Mouse (Mus musculus): Measurements from ENCODE around the gene Tnrc6c.
"Not testable (repeated sequence)": the region's sequence is repeated elsewhere in the genome, so short reads cannot be mapped to it uniquely, and the experiment has no call there.

Tnrc6c gene

DNA sequence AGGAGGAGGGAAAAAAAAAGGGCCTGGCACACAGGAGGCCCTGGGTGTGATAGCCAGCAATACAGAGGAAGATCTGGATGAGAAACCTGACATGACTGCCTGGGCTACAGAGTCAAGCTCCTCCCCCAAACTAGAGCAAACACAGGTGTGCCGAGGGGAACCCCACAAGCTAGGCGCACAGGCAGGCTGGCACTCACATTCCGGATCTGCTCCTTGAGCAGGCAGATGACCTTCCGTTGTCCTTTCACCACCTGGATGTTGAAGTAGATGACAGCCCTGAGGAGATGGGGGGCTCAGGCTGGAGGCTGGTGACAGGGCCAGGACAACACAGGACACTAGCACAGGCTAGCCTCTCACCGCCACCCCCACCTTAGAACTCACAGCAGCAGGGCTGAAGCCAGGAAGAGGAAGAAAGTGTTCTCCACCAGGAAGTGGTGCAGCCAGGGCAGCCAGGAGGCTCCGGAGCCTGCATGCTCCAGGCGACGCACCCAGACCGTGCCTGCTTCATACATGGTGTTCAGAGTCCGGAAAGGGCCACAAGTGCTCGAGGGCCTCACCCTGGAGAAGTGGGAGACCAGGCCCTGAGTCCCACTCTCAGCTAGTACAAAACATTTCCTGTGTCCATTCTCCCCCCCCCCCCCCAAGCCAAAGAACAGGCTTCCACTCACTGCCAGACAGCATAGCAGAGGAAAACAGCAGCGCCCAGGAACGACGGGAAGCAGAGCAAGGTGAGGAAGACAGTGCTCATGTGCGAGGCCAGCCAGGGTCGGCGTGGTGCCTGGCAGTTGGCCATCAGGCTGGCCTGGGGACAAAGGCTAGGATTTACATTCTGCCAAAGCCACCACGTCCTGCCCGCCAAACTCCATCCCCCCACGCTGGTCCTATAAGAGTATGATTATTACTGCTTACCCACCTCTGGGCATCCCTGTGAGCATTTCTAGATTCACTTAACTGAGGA, 114.9 kb downstream of the Tnrc6c start:
- no peak for DNase-seq (ENCODE audit: low spot score in 2 of 2)

GRCm38 (mm10) chr11:117769683-117770047, 115.6 kb downstream of the Tnrc6c start:
- DNase-seq (ENCODE audit: low spot score in 2 of 2), result no peak

GRCm38 (mm10) chr11:117770407-117770806, 116.3 kb downstream of the Tnrc6c start:
- DNase-seq (ENCODE audit: low spot score in 2 of 2), result no peak

GRCm38 (mm10) chr11:117772352-117772751, 118.3 kb downstream of the Tnrc6c start:
- no peak for DNase-seq (ENCODE audit: low spot score in 2 of 2)

GRCm38 (mm10) chr11:117774925-117775324, 120.8 kb downstream of the Tnrc6c start:
- DNase-seq (ENCODE audit: low spot score in 2 of 2), result no peak

DNA sequence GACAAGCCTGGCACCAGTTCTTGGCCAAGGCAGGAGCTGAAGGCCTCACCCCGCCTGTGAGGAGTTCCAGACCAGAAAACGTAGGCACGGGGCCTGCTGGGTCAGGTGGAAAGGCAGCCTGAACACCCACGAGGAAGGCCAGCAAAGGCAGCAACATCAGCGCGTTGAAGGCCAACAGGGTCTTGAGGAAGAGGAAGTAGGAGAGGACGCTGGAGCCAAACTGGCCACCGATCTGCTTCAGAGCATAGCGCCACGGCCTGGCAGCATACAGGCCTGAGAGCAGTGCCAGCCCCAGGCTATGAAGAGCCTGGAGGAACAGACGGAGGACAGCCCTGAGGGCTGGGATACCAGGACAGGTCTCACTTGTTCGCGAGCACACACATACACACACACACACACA, 121.5 kb downstream of the Tnrc6c start:
- DNase-seq (ENCODE audit: low spot score in 2 of 2), result no peak

GRCm38 (mm10) chr11:117776085-117776792, 122.2 kb downstream of the Tnrc6c start:
- no peak for DNase-seq (ENCODE audit: low spot score in 2 of 2)

DNA sequence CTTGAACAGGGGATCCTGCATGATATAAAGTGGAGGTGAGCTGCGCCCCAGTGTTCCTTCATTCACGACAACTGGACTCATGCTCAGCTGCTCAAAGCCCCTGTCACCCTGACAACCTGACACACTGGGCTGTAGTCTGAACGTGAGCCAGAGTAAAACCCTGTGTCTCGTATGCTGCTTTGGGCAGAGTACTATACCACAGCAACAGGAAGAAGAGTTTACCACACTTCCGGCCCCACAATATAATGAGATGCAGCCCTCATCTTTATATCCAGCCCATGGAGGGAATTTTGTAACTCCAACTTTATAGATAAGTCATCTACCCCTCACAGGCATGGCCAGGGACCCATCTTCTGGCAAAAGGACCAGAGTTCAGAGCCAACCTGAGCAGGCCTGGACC, 123.0 kb downstream of the Tnrc6c start:
- no peak for DNase-seq (ENCODE audit: low spot score in 2 of 2)

GRCm38 (mm10) chr11:117778031-117778430, 123.9 kb downstream of the Tnrc6c start:
- no peak for DNase-seq (ENCODE audit: low spot score in 2 of 2)

DNA sequence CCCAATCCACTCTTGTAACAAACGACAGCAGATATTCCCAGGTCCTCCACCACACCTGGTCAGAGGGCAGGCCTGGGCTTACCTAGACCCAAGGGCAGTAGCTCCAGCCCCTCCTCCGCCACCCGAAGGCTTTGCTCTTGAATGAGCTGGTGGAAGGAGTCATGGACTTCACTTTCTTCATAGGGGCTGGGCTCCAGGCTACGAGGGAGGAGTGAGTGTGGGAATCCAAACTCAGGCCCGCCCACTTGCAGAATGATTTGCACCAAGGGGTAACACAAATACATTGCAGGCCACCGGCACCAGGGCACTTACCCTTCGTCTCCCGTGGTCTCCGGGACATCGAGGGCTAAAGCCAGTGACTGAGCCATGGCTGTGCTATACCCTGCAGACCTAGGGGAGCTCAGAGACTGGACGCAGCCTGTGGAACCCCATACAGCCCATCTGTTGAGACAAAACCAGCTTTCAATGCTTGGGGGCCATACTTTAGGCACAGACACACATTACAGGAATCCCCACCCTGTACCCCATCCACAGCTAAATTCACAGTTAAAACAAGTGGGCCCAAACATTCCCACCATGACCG, 124.9 kb downstream of the Tnrc6c start:
- DNase-seq (ENCODE audit: low spot score in 2 of 2), result no peak

- DNase-seq (ENCODE audit: low spot score in 2 of 2), result no peak
These were observed 125.5 kb downstream of the Tnrc6c start for GRCm38 (mm10) chr11:117779434-117780198.

DNA sequence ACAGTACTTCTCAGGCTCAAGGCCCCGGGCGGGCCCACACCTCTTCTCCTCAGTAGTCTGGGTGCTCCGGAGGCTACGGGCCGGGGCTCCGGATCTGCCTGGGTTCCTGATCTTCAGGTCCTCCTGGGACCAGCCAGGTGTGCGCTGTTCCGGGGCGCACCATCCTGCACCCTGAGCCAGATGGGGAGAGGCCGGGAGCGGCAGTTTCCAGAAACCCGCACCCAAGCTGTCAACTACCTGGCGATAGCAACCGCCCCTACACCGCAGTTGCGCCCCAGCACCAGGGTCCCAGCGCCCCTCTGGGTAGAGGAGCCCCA, 126.1 kb downstream of the Tnrc6c start:
- no peak for DNase-seq (ENCODE audit: low spot score in 2 of 2)

- no peak for DNase-seq (ENCODE audit: low spot score in 2 of 2)
These were observed 126.6 kb downstream of the Tnrc6c start for GRCm38 (mm10) chr11:117780582-117781111.

DNA sequence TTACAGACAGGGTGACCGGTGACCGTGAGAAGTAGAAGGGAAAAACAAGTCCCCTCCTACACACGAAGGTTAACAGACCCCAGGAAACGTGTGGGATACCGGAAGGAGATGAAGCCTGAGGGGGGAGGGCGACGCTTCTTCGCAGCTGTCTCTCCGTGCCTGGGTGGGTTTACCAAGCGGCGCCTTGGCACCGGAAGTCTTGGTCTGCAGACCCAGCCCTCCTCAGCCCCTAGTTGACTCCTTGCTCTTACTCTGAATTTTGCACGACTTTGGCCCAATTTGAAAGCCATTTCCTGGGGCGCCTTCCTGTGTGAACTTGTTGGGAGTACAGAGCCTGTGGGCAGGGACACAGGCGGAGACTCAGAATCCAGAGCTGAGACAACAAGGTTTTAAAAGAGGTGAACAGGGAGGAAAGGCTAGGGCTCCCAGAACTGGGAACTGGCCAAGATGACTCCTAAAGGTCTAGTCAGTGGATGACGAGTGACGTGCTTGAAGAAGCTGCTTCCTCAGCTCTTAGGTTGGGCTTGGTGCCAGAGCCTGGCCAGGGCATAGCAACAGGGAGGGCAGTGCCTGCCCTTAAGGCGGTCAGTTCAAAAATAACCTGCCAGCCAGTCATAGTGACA, 127.2 kb downstream of the Tnrc6c start:
- no peak for DNase-seq (ENCODE audit: low spot score in 2 of 2)

- no peak for DNase-seq (ENCODE audit: low spot score in 2 of 2)
These were observed 128.1 kb downstream of the Tnrc6c start, which contains the start of the genes Tmc8 and Tmc6 for GRCm38 (mm10) chr11:117781993-117782704. Gene Tmc8, plus strand, starts transcription at chr11:117782076. Gene Tmc6, minus strand, starts transcription at chr11:117782198.

- no peak for DNase-seq (ENCODE audit: low spot score in 2 of 2)
These were observed 128.6 kb downstream of the Tnrc6c start for GRCm38 (mm10) chr11:117782705-117783034.

- DNase-seq (ENCODE audit: low spot score in 2 of 2), result no peak
These were observed 129.0 kb downstream of the Tnrc6c start for GRCm38 (mm10) chr11:117783089-117783488.

DNA sequence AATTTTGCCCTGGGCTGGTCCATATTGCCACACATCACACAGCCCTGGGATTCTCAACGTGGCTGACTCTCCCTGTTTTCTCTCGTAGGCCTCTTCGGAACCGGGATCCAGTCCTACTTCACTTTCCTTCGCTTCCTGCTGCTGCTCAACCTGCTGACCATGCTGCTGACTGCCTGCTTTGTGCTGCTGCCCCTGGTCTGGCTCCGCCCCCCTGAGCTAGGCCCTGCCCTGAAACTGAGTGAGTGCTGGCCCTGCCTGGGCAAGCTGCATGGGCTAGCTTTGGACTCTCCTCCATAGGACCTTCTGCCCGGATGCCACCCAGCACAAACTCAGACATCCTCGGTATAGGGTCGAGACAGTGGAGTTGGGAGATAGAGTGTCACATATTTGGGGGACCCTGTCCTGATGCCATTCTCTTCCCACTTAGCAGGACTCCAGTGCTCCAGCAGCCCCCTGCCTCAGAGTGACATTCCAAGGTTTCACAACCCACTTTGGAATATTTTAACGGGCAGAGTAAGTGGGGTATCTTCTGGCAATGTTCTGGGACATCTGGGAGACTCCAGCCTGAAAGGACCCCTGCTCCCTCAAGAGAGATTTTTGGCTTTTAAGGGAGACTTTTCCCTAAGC, 129.7 kb downstream of the Tnrc6c start:
- no peak for DNase-seq (ENCODE audit: low spot score in 2 of 2)

- DNase-seq (ENCODE audit: low spot score in 2 of 2), result no peak
These were observed 132.2 kb downstream of the Tnrc6c start for GRCm38 (mm10) chr11:117786294-117786693.

DNA sequence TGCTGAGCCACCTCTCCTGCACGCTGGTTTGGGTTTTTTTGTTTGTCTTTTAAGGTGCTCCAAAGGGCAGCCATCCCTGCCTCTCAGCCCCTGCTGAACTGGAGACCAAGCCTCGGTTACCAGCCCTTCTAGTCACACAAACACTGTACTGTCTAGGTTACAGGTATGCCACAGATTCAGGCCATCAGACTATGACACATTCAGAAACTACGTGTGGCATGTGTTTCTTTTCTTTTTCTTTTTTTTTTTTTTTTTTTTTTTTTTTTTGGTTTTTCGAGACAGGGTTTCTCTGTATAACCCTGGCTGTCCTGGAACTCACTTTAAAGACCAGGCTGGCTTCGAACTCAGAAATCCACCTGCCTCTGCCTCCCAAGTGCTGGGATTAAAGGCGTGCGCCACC, 134.4 kb downstream of the Tnrc6c start:
- DNase-seq (ENCODE audit: low spot score in 2 of 2), result not testable (repeated sequence)
